Comparison of ENCODE assay signal across 19 mouse cellular contexts in the genomic region with DNA sequence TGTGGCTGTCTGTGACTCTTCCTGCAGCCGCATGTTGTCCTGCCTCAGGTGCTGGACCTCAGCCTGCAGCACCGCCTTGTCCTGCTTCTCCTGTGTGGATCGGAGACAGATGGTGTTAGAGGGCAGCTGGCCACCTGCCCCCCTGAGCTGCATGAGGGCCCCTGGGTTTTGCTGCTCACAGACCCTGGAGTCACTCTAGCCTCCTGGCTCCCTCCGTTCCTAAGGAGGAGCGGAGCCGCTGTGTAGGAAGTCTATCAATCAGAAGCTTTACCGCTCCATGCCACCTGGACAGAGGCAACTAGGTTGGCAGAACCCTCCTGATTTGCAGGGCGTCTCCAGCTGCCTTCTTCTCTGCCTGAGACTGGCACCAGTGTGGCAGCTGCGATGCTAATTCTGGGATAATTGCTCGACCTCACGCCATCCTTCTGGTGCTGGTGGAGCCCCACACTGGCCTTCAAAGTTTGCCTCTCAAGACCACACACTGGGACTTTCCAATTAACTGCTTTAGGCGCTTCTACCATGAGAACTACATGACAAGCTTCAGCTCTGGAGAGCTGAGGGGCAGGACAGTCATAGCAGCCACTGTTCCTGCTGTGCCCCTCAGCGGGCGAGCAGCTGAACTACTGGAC.
DNase-seq lines count a peak whose midpoint lies in the region; ATAC-seq and TF ChIP-seq lines count a peak whose summit lies in the region.
"Had no signal": no experiment of that assay in that cellular context is flagged by ENCODE, and none has a peak within 500 bp of the region (broad histone marks: within the 10 kb centered on the region; RNA-seq: fewer than 3 reads in every experiment).

No protein-coding gene starts in this region.

- H3K4me2 ChIP-seq in hindbrain, embryonic 14.5 days (replicated peaks): no peak overlapping the region
- H3K4me2 ChIP-seq: midbrain, embryonic 12.5 days; neural tube, embryonic 15.5 days; stomach, embryonic 15.5 days had no signal

- ATAC-seq in hindbrain, embryonic 14.5 days (ENCODE audit: low FRiP score): no peak
- ATAC-seq: activated CD4-positive, CD25-positive, alpha-beta regulatory T cell, adult 4 months; Patski had no signal

- peak overlapping the region; percentile 30; the same call in 1 of the 2 replicates for H3K27ac ChIP-seq in hindbrain, embryonic 10.5 days
- no peak overlapping the region for H3K27ac ChIP-seq in hindbrain, embryonic 14.5 days
- H3K27ac ChIP-seq in limb, embryonic 10.5 days: peak overlapping the region; percentile 48
- H3K27ac ChIP-seq: macrophage; midbrain, embryonic 12.5 days; neural tube, embryonic 15.5 days; stomach, embryonic 15.5 days had no signal

- 0 out of 2 replicates have a peak, but pooled peaks cover 2% of the 10 kb centered on the region for H3K27me3 ChIP-seq in hindbrain, embryonic 10.5 days (ENCODE audit: insufficient read depth, poor library complexity, severe bottlenecking)
- no peaks in the 10 kb centered on the region for H3K27me3 ChIP-seq in hindbrain, embryonic 14.5 days (ENCODE audit: control insufficient read depth, insufficient read depth, low read length)
- no peaks in the 10 kb centered on the region for H3K27me3 ChIP-seq in limb, embryonic 10.5 days (ENCODE audit: low read depth, poor library complexity, severe bottlenecking)
- H3K27me3 ChIP-seq: neural tube, embryonic 15.5 days; Patski; stomach, embryonic 15.5 days had no signal

- peaks cover 34% of the 10 kb centered on the region for H3K4me1 ChIP-seq in hindbrain, embryonic 10.5 days (replicated peaks)
- 0 out of 2 replicates have a peak, but pooled peaks cover 8% of the 10 kb centered on the region for H3K4me1 ChIP-seq in hindbrain, embryonic 14.5 days (replicated peaks; ENCODE audit: control insufficient read depth, insufficient read depth, low read length)
- peaks cover 49% of the 10 kb centered on the region for H3K4me1 ChIP-seq in limb, embryonic 10.5 days
- H3K4me1 ChIP-seq: stomach, embryonic 15.5 days had no signal

- H3K36me3 ChIP-seq in hindbrain, embryonic 10.5 days: peaks cover 62% of the 10 kb centered on the region
- H3K36me3 ChIP-seq in hindbrain, embryonic 14.5 days (replicated peaks; ENCODE audit: control insufficient read depth, insufficient read depth): peaks cover 41% of the 10 kb centered on the region
- H3K36me3 ChIP-seq in limb, embryonic 10.5 days: peaks cover 25% of the 10 kb centered on the region
- H3K36me3 ChIP-seq: stomach, embryonic 15.5 days had no signal

- H3K9me3 ChIP-seq in hindbrain, embryonic 10.5 days: no peaks in the 10 kb centered on the region
- no peaks in the 10 kb centered on the region for H3K9me3 ChIP-seq in hindbrain, embryonic 14.5 days (ENCODE audit: control insufficient read depth, low read length)
- H3K9me3 ChIP-seq in limb, embryonic 10.5 days (replicated peaks): no peaks in the 10 kb centered on the region
- H3K9me3 ChIP-seq: midbrain, embryonic 12.5 days; neural tube, embryonic 15.5 days; stomach, embryonic 15.5 days had no signal

- no peak overlapping the region for H3K9ac ChIP-seq in hindbrain, embryonic 14.5 days
- H3K9ac ChIP-seq: midbrain, embryonic 12.5 days; neural tube, embryonic 15.5 days; stomach, embryonic 15.5 days had no signal

- TF ChIP-seq POLR2A in brain, embryonic 14.5 days (IDR thresholded peaks at IDR 0.05; ENCODE audit: borderline replicate concordance, extremely low read depth, insufficient read depth, insufficient read length, poor library complexity, severe bottlenecking): no peak

- TF ChIP-seq CTCF in brain, embryonic 14.5 days (IDR thresholded peaks at IDR 0.05; ENCODE audit: borderline replicate concordance, extremely low read depth, insufficient read depth, insufficient read length): no peak

- no peak overlapping the region for H3K4me3 ChIP-seq in hindbrain, embryonic 10.5 days
- no peak overlapping the region for H3K4me3 ChIP-seq in hindbrain, embryonic 14.5 days (replicated peaks; ENCODE audit: low read length)
- no peak overlapping the region for H3K4me3 ChIP-seq in limb, embryonic 10.5 days
- H3K4me3 ChIP-seq: midbrain, embryonic 12.5 days; neural tube, embryonic 15.5 days; stomach, embryonic 15.5 days had no signal

- 87% methylated on average over 14 of the region's 14 CpGs for WGBS in hindbrain, embryonic 10.5 days
- WGBS in hindbrain, embryonic 14.5 days: 65% methylated on average over 14 of the region's 14 CpGs
- 87% methylated on average over 14 of the region's 14 CpGs for WGBS in limb, embryonic 10.5 days

- DNase-seq in hindbrain, embryonic 10.5 days (ENCODE audit: low spot score): no peak
- DNase-seq in hindbrain, embryonic 14.5 days (ENCODE audit: low spot score): no peak
- peak; percentile 47 for DNase-seq in brain, embryonic 14.5 days (ENCODE audit: low read depth)
- peak; percentile 60 for DNase-seq in cerebellum, adult 9-10 months
- no peak for DNase-seq in limb, embryonic 10.5 days (ENCODE audit: low spot score)
- no peak for DNase-seq in adrenal gland, postnatal 14 days
- no peak for DNase-seq in neural tube, embryonic 10.5 days (ENCODE audit: extremely low spot score, low spot score)
- DNase-seq: adrenal gland, postnatal 25 days; B cell, adult 2 months; gastrocnemius, postnatal 10 days; kidney, adult 9 months; kidney, postnatal 36 days; lung, adult 2 months had no signal

Comparison
In these comparisons a context has a peak if more than half of its experiments do, and no peak if none do; other contexts are left out.
1. DNase-seq: peak in brain, embryonic 14.5 days (single experiment) and cerebellum, adult 9-10 months (single experiment); none in hindbrain, embryonic 10.5 days (single experiment), hindbrain, embryonic 14.5 days (single experiment), limb, embryonic 10.5 days (single experiment), adrenal gland, postnatal 14 days (single experiment) and neural tube, embryonic 10.5 days (single experiment).